Mouse (Mus musculus) regulatory T cell (primary cell): ENCODE measurements around the gene Clk2.

Experiments used
- in situ Hi-C: fragments of 300-600 bp; cut with MboI, MseI; formaldehyde crosslinking; loops from one replicate; pipeline ENCODE4 v1.15.1; 2025; ENCODE audit warnings: high pct_unique_total_duplicates

Clk2 gene

GRCm38 (mm10) chr3:89187690-89188477 lies 23.3 kb downstream of the Clk2 start:
- in situ Hi-C loops, result loop anchor here (25.0 kb wide), 1 partner anchor 874 kb away; the partner anchor contains the start of genes 4933434E20Rik, Tpm3 and Ubap2l

GRCm38 (mm10) chr3:89188478-89188875 lies 23.9 kb downstream of the Clk2 start:
- in situ Hi-C loops, result loop anchor here (25.0 kb wide), 1 partner anchor 874 kb away; the partner anchor contains the start of genes 4933434E20Rik, Tpm3 and Ubap2l

- in situ Hi-C loops, result loop anchor here (25.0 kb wide), 1 partner anchor 872 kb away; the partner anchor contains the start of genes 4933434E20Rik, Tpm3 and Ubap2l
Measured at GRCm38 (mm10) chr3:89190436-89190835, 25.8 kb downstream of the Clk2 start.

GRCm38 (mm10) chr3:89193351-89193750 lies 28.8 kb downstream of the Clk2 start:
- in situ Hi-C loops, result loop anchor here (25.0 kb wide), 1 partner anchor 869 kb away; the partner anchor contains the start of genes 4933434E20Rik, Tpm3 and Ubap2l

- in situ Hi-C loops, result loop anchor here (25.0 kb wide), 1 partner anchor 868 kb away; the partner anchor contains the start of genes 4933434E20Rik, Tpm3 and Ubap2l
Measured at GRCm38 (mm10) chr3:89193853-89194252, 29.3 kb downstream of the Clk2 start.

- in situ Hi-C loops, result loop anchor here (25.0 kb wide), 1 partner anchor 866 kb away; the partner anchor contains the start of genes 4933434E20Rik, Tpm3 and Ubap2l
Measured at GRCm38 (mm10) chr3:89195979-89196877, 31.6 kb downstream of the Clk2 start.

- in situ Hi-C loops, result loop anchor here (25.0 kb wide), 1 partner anchor 862 kb away; the partner anchor contains the start of genes 4933434E20Rik, Tpm3 and Ubap2l
Measured at GRCm38 (mm10) chr3:89199839-89200238, 35.2 kb downstream of the Clk2 start.

GRCm38 (mm10) chr3:89202253-89203141 lies 37.9 kb downstream of the Clk2 start, which contains the start of gene Gba:
Gba (plus strand) TSS chr3:89202928.
- in situ Hi-C loops, result no loop called here

GRCm38 (mm10) chr3:89203142-89203514 lies 38.5 kb downstream of the Clk2 start:
- in situ Hi-C loops, result no loop called here

GRCm38 (mm10) chr3:89206079-89206478 lies 41.5 kb downstream of the Clk2 start:
- in situ Hi-C loops, result loop anchor here (5.0 kb wide), 1 partner anchor 114 kb away; the partner anchor contains the start of gene Rusc1

- in situ Hi-C loops, result loop anchor here (5.0 kb wide), 1 partner anchor 114 kb away; the partner anchor contains the start of gene Rusc1
Measured at GRCm38 (mm10) chr3:89206695-89207094, 42.1 kb downstream of the Clk2 start.

GRCm38 (mm10) chr3:89208075-89208657 lies 43.6 kb downstream of the Clk2 start:
- in situ Hi-C loops, result loop anchor here (5.0 kb wide), 1 partner anchor 116 kb away; the partner anchor contains the start of gene Rusc1

- in situ Hi-C loops, result loop anchor here (5.0 kb wide), 1 partner anchor 116 kb away; the partner anchor contains the start of gene Rusc1
Measured at GRCm38 (mm10) chr3:89208736-89209135, 44.1 kb downstream of the Clk2 start.

GRCm38 (mm10) chr3:89209731-89210130 lies 45.1 kb downstream of the Clk2 start:
- in situ Hi-C loops, result loop anchor here (5.0 kb wide), 1 partner anchor 117 kb away; the partner anchor contains the start of gene Rusc1

GRCm38 (mm10) chr3:89210162-89210561 lies 45.6 kb downstream of the Clk2 start:
- in situ Hi-C loops, result no loop called here

- in situ Hi-C loops, result no loop called here
Measured at GRCm38 (mm10) chr3:89210731-89211130, 46.1 kb downstream of the Clk2 start.

GRCm38 (mm10) chr3:89213803-89214530 lies 49.4 kb downstream of the Clk2 start:
- in situ Hi-C loops, result no loop called here

- in situ Hi-C loops, result loop anchor here (5.0 kb wide), 1 partner anchor 98 kb away; no protein-coding TSS in a partner anchor
Measured at GRCm38 (mm10) chr3:89214681-89215411, 50.3 kb downstream of the Clk2 start, which contains the start of gene Thbs3. Thbs3 (plus strand) TSS chr3:89215180.
